Mouse (Mus musculus) heart, postnatal 14 days (tissue): ENCODE data around the gene Mylk. TPM values are rescaled to one million over a fixed set of nuclear protein-coding genes. Genes with fewer than 3 reads are reported as not detected.

ENCODE experiments used
- DNase-seq, 2 experiments: peaks; one replicate each; pipeline ENCODE4 v3.0.0; 2021 to 2022
- intact Hi-C: fragments of 180-260 bp; cut with DNase I; formaldehyde crosslinking; loops from one replicate; pipeline ENCODE4 v1.15.1; 2025
- total RNA-seq, 2 experiments: library from RNA; stranded (reverse); gene quantifications; 2 replicates each; pipeline ENCODE4 v1.2.3; 2021

Gene Mylk
- total RNA-seq, 2 experiments from 2014 or later = 37.2 to 37.9 TPM

DNA sequence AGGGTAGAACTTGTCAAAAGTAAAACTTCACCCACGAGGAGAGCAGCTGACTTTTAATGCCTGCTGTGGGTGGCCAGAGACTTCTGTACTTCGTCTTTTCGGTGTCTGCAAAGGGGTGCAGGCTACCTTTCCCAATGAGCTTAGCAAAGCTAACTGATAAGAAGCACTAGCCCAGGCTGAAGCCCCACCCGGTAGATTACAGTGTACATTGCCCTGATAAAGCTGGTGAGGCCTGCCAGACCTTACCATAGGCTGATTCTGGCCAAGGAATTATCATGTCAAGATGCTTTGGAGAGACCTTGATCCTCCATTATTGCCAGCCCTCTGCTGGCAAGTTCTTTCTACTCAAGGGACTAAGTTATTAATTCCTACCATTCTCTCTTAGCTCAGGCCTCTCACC lies 188.2 kb downstream of the Mylk start:
- intact Hi-C loops = no loop called here

DNA sequence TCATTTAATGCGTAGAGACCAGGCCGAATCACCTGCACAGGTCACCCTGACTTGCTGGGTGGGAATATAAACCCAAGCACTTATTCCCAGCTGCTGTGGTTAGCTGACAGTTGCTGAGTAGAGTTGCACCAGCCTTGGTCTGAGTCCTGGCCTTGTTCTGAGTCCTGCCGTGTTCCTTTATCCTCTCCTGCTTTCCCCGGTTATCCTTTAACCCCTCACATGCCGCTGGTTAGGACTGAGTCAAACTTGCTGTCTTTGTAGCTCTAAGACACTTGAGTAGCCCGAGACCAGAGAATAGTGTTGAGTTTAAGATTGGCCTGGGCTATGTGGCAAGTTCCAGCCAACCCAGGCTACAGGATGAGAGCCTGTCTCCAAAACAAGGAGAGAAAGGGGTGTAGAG lies 189.5 kb downstream of the Mylk start:
- DNase-seq = no peak
- intact Hi-C loops = no loop called here

More for the DNA sequence above, 188.2 kb downstream of the Mylk start:
- DNase-seq = no peak

DNA sequence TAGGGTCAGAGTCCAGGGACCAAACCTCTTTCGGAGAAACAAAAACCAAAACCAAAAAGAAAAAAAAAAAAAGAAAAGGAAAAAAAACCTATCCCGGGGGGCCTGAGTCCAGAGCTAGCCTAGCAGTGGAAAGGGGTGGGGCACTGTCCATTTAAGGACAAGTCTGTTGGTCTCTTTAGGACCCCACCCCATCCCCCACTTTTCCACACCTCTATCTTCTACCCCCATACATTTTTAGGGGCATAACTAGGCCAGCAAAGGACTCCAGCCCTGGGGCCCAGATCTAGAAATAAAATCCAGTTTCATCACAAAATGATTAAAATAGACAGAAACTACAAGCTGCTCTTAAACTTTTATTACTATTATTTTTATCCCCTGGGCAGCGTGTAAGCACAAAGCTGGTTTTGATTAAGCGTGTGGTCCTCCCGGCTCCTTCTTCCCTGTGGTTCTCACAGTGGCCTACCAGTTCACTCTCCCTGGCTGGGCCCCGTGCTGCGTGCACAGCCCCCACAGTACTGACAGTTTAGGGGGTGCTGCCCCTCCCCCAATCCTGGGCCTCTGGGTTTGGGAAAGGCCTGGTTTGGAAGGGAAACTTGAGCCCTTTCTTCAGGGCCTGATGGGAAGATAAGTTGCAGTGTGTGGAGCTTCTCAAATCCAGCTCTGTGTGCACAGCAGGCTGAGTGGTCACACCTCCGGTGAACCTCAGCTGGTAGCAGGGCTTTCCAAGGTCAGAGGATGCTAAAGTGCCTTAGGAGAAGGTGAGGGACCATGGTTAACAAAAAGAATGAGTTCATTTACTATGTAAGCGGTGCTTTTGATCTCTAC lies 190.7 kb downstream of the Mylk start:
- DNase-seq = no peak
- intact Hi-C loops = no loop called here

DNA sequence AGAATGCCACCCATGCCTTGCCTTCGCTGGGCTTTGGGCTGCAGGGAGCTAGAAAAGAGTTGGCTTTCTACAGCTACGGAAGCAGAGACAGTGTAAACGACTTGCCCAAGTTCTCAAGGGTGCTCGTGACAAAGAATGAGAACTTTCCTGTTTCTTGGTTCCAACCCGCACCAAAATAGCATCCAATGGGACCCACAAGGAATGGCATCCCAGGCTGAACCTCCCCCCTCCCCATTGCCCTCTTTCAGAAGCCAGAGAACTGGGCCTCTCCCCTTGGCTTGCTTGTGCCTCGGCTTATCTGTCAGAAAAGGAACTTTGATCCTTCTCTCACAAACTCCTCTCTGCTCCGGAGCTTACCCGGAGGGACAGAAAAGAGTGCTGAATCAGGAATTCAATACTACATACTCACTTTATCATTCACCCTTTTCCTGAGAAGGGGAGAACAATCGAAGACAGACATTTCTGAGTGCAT lies 191.4 kb downstream of the Mylk start:
- intact Hi-C loops = no loop called here
- no peak for DNase-seq

DNA sequence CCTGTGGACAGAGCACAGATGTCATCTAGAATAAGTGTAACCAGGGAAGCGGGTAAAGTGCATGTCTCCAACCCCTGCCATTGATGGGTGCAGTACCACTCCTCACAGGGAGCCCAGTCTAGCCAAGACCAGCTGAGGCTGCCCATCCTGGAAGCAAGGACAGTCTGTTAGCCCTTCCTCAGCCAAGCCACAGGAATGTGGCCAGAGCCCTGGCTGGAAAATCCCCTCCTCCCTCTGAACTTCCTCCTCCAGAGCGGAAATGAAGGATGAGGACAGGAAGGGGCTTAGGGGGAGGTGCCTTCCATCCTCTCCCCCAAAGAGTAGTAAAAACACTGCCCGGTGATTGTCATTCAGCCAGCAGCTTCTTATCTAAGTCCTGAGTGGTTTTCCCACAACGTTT lies 192.6 kb downstream of the Mylk start:
- intact Hi-C loops = no loop called here
- peak in 1 of 2 experiments; percentile 61 for DNase-seq

DNA sequence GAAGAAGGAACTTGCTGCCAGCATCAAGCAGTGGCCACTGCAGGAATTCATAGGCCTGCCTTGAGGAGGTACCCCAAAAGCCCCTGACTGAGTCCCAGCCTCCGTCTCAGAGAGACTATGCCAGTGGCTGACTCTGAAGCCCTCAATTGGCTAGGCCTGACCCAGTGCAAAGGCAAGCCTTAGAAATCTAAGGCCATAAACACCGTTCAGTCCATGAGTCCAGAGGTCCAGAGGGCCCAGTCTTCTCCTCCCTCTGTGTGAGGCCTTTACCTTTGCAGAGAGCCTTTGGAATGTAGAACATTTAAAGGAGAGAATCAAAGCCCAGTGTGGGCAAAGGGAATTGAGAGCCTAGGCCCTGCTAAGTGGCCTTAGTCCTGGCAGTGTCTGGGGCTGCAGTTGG lies 193.2 kb downstream of the Mylk start:
- intact Hi-C loops = no loop called here
- no peak for DNase-seq

DNA sequence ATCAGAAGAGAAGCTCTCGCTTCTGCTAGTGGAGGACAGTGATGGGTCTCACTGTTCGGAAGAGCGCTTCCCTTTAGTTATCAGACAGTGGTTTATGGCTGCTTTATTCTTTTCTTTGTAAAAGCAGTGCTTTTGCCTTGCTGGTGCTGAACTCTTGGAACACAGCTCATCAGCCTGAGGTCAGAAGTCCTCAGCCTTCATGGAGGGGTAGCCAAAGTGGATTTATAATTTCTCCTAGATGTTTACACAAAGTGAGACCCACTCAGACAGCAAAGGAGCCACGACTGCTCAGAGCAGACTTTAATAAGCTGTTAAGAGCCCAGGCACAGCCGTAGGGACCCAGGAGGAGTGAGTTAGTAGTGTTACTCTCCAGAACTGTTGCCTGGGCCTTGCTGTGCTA lies 194.9 kb downstream of the Mylk start:
- intact Hi-C loops = no loop called here
- no peak for DNase-seq

DNA sequence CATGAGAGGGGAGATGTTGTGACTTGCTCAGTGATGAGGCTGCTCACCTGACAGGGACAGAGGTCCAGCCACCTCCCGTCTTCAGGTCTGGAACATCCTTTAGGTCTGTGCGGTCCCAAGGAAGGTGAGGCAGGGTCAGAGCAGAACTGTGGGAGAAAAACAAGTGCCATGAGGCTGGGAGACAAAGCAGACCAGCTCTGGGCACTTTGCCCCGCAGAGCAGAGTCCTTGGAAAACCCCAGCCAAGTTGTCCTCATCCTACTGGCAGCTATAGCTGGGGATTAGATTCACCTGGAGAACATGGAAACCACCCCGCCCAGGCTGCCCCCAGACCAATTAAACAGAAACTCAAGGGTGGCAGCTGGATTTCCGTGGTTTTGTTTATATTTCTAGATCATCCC lies 195.4 kb downstream of the Mylk start:
- DNase-seq = no peak
- intact Hi-C loops = no loop called here

DNA sequence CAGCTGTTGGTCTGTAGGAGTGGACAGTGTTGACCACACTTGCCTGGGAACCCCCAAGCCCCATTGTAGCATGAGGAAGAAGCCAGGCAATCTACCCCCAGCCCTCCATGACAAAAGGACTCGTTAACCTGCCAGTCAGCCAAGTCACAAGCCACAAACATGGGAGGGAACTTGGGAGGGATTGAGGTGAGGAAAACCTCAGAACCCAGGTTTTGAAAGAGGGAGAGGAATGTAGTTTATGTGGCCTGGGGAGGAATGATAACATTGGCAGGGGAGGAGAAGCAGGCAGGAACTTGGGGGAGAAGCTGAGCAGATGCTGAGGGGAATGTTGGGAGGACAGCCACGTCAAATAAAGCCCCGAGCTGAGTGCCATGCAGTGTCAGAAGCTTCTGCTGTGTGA lies 196.9 kb downstream of the Mylk start:
- intact Hi-C loops = no loop called here

DNA sequence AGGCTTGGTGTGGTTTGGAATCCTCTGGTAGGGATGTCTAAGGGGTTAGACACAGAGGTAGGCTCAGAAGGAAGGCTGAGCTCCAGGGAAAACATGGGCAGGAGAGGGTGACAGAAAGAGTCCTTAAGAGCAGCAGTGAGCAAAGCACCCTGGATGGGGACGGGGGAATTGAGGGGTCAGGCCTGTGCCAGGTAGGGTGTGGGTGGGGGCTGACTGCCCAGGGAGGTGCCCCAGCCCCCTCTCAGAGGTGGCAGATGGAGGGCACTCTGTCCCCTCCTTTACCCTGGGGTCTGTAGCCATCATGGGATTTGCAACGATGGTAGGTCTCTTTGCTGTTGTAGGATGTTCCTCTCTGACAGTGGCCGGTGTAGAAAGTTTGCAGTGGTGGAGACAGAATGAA lies 201.3 kb downstream of the Mylk start:
- DNase-seq = no peak
- intact Hi-C loops = no loop called here

More for the DNA sequence above, 196.9 kb downstream of the Mylk start:
- DNase-seq = no peak

DNA sequence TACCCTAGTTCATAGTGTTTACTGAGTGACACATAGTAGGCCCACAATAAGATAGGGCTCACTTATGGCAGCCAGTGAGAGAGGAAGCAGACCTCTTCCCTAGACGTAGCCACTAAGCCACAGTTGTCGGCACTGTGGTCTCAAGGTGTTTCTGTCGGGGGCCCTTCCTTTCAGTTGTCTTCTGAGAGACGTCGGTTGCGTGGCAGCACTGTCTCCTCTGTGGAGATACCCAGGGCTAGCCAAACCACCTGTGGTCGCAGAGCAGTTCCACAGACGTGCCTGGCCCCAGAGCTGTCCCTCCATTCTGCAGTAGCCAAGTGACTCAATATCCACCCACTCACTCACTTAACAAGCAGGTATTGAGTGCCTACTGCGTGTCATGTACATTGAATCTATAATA lies 205.9 kb downstream of the Mylk start:
- no peak for DNase-seq
- intact Hi-C loops = no loop called here

DNA sequence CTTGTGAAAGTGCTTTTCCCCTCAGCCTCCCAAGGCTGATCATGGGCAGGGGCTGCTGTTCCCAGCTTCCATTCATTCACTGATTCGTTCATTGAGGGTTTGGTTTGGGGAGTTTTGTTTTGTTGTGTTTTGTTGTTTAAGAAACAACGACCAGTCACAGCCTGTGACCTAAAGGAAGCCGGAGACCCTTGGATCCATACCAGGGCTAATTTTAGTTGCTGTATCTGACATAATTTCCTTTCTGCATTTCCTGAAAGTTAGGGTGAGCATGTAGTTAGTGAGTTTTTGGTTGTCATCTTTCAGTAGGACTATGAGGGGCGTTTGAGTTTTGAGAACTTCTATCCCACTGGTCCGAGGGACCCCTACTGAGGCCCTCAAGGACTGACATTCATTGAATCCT lies 207.2 kb downstream of the Mylk start:
- no peak for DNase-seq
- intact Hi-C loops = no loop called here

DNA sequence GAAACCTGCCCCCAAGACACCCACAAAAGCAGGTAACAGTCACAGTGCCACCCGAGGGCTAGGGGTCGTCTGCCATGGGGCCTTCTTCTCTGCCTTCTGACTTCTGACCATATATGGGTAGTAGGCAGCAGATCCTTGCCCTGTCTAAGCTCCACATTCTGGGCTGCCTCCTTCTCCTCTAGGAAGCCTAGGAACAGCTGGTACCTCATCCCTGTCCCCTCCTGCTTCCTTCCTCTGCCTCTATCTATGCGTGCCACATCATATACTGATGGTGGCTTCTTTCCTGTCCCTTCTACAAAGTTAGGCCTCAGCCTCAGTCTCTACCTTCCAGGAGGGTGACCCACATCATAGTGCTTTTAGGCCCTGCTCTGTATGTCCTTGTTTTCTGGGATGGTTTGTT lies 207.8 kb downstream of the Mylk start:
- no peak for DNase-seq
- intact Hi-C loops = no loop called here

DNA sequence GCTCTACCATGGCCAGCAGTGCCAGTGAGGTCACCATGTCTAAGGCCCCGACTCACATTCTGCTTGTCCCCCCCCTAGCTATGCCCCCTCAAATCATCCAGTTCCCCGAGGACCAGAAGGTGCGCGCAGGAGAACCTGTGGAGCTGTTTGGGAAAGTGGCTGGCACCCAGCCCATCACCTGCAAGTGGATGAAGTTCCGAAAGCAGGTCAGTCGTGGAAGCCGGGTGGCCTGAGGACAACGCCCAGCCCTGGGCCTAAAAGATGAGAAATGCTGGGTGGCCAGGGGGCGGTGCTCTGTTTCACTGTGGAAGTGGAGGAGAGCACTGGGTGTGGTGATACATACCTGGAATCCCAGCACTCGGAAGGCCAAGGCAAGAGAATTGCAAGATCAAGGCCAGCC lies 208.5 kb downstream of the Mylk start:
- intact Hi-C loops = no loop called here
- DNase-seq = peak in 1 of 2 experiments; percentile 23

DNA sequence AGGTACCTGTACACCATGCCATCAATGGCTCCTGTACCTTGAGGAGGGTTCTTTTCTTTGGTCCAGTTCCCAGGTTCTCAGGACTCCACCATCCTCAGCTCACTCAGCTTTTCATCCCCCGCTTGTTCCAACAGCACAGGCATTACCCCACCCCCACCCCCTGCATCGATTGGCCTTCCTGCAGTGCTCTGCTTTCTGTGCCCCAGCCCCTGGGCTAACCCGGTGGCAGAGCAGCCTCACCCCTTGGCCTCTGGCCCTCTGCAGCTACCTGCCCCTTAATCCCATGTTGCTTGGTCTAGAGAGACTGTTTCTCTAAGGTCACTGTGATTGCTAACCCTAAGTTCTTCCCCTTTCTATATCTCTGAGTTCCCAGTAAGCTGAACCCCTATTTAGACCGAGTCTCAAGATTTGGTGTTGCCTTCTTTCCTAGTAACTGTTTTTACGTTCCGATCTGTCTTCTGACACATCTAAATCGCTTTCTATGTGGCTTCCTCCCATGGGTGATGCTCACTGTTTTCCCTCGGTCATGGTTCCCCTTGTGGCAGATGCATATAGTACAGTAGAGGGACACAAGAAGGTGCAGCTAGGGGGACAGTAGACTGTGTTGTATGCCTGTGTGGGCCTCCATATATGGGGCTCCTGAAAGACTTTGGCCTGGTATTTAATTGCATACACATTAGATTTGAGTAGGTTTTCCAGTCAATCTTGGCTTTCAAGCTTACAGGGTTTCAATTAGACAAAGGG lies 212.6 kb downstream of the Mylk start:
- intact Hi-C loops = no loop called here
- DNase-seq = no peak

DNA sequence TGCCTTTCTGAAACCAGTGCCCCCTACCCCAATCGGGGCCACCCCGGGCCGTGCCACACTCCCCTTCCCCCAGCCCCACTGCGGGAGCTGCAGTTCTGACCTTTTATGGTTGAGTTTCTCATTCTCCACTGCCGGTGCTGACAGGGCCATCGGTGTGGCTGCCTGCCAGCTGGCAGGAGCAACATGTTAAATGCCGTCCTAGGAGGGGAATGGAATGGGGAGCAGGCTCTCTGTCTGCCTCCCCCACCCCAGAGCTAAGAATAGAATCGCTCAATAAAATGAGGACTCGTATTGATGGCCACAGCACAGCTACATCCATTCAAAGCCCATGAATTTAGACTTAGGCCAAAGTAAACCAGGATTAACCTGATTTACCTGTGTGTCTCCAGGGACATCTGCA lies 213.7 kb downstream of the Mylk start:
- peak; percentile 83 to 90 for DNase-seq
- intact Hi-C loops = no loop called here

DNA sequence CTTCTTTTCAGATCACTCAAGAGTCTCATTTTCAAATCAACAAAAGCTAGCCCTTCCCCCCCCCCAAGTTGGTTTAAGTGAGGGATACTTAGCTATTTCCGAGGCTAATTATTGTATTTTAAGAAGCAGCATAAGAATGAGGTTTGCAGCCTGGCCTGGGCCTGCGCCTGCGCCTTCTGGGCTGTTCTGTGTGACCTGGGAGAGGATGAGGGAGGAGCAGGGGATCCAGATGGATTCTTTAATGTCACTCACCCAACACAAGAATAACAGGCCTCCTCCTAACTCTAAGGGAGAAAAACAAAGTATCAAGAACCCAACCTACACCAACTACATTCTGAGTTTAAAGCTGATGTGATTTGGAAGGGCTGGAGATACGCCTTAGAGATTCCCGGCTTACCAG lies 214.3 kb downstream of the Mylk start:
- intact Hi-C loops = no loop called here
- DNase-seq = no peak

DNA sequence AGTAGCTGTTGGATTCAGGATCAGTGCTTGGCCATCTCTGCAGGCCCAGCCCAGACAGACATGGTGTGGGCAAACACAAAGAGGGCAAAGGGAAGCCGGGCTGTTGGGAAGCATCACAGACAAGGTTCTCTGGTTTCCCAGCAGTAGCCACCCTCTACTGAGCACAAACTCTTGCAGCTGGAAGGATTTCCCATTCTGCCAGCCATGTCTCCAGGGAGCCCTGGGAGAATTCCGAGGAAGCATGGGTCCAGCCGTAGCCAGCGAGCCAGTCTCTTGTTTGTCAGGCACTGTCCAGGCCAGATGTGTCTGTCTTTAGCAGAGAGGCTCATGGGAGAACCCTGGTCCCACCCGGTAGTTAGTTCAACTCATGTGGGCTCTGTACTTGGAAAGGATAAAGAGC lies 215.2 kb downstream of the Mylk start:
- DNase-seq = peak; percentile 30 to 44
- intact Hi-C loops = no loop called here

DNA sequence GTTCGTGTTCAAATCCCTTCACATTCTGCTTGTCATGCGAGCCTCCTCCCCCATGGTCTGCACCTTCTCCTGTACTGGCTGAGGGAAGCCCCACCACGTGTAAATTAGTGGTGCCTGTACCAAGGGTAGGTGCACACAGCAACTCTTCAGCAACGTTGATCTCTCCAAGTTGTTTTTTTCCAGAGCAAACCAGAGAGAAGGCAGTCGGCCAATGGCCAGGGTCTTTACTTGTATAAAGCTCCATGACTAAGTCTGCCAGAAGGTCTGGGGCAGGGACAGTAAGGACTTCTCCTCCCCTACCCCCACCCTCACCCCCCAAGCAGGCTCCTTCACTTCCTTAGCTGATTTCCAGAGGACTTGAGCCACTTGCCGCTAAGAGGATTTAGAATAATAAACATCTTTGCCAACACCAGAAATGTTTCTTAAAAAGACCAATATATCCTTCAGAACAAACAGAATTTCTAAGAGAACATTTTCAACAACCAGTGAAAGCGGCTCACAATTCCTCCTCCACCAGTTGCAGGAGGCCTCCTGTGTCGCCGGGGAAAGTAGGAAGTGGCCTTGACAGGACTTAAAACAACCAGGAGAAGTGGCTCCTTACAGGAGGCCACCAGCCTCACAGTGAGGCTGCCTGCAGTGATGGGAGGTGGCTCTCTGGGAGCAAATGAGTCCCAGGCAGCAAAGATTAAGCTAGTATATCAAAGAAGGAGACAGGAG lies 216.0 kb downstream of the Mylk start:
- intact Hi-C loops = no loop called here
- DNase-seq = no peak

DNA sequence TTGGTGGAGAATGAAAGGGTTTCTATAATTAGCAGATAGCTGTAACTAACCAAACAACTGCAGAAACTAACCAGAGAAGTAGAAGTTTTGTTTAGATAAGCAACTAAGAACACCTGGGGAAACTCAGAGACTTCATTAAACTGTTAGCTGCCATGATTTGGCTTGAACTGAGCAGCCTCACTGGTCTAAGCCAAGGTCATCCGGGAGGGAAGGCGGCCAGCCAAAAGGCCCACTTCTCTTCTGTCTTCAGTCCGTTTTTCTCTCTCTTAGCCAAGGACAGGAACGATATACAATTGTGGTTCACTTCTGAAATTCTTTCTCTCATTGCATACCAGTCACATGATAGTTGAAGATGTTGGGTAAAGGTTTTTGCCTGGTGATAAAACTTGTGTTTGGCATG lies 217.3 kb downstream of the Mylk start:
- intact Hi-C loops = no loop called here
- DNase-seq = peak; percentile 29 to 58

DNA sequence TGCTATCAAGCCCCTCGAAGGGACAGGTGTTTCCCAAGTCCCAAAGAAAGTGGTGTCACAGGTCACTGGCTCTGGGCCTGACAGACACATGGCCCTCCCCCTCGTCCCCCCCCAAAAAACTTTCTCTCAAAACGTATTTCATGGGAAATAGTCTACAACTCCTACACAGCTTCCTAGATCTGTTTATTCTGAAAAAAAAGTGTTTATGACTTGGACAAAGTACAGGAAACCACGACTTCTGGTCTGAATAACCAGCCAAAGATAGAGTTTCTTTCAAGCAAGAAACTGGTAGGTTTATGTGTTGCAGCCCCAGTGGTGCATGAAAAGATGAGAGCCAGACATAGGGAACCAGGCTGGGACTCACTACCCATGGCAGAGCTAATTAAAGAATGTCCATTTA lies 218.0 kb downstream of the Mylk start:
- DNase-seq = no peak
- intact Hi-C loops = no loop called here
